Mouse (Mus musculus) limb, embryonic 15.5 days (tissue): ENCODE results near the gene Cux1. TPM values are rescaled to one million over a fixed set of nuclear protein-coding genes. Genes with fewer than 3 reads are reported as not detected.
"Not testable (repeated sequence)": the region's sequence is repeated elsewhere in the genome, so short reads cannot be mapped to it uniquely, and the experiment has no call there.

Experiments used
- ATAC-seq: fragments of 200-750 bp; cut with Nextera tagmentation; 2 replicates; pipeline ENCODE4 v1.8.0; 2017; ENCODE audit warnings: low read depth, moderate TSS enrichment; ENCODE audit not compliant: insufficient number of reproducible peaks, low FRiP score, low TSS enrichment
- H3K27ac ChIP-seq: fragments of 300-500 bp; sonication (generic); 2 replicates; pipeline ENCODE4 v1.5.1; 2015; ENCODE audit warnings: moderate library complexity, mild to moderate bottlenecking, inconsistent platforms
- H3K27me3 ChIP-seq: fragments of 300-500 bp; sonication (generic); 2 replicates; pipeline ENCODE4 v1.6.1; 2015; ENCODE audit warnings: inconsistent platforms
- H3K36me3 ChIP-seq: fragments of 300-500 bp; sonication (generic); 2 replicates; pipeline ENCODE4 v1.6.1; 2015; ENCODE audit warnings: inconsistent platforms
- H3K4me1 ChIP-seq: fragments of 300-500 bp; sonication (generic); 2 replicates; pipeline ENCODE4 v1.6.1; 2015; ENCODE audit warnings: inconsistent platforms
- H3K4me2 ChIP-seq: fragments of 300-500 bp; sonication (generic); 2 replicates; pipeline ENCODE4 v1.6.1; 2015; ENCODE audit warnings: mild to moderate bottlenecking, inconsistent platforms
- H3K4me3 ChIP-seq: fragments of 300-500 bp; sonication (generic); 2 replicates; pipeline ENCODE4 v1.5.1; 2015; ENCODE audit warnings: mild to moderate bottlenecking, inconsistent platforms
- H3K9ac ChIP-seq: fragments of 300-500 bp; sonication (generic); 2 replicates; pipeline ENCODE4 v1.6.1; 2015; ENCODE audit warnings: inconsistent platforms
- H3K9me3 ChIP-seq: fragments of 300-500 bp; sonication (generic); 2 replicates; pipeline ENCODE4 v1.6.1; 2016; ENCODE audit warnings: inconsistent platforms
- WGBS: fragments of 180-500 bp; shearing (Covaris S2); methylation state at CpG from one replicate; pipeline ENCODE4 v1.1.7; 2015; 5-methylcytosine and 5-hydroxymethylcytosine counted together
- polyA plus RNA-seq: library from polyadenylated mRNA; unstranded; fragments of >200 nt; fragmentation: Nextera tagmentation; extraction: Ambion mirVana; gene quantifications from 2 replicates; pipeline ENCODE4 v1.2.1, GENCODE M21; 2015

Gene Cux1
- polyA plus RNA-seq, 1 experiment from 2014 or later = 80.1 TPM

GRCm38 (mm10) chr5:136217004-136217665, 350.2 kb downstream of the Cux1 start:
- Histone ChIP-seq H3K36me3 (peaks cover 6% of the 10 kb centered on the region; the same call in 1 of the 2 replicates), H3K27ac (no peak overlapping the region), H3K9ac (no peak overlapping the region), H3K4me1 (no peaks in the 10 kb centered on the region), H3K4me3 (no peak overlapping the region), H3K4me2 (no peak overlapping the region), H3K27me3 (no peaks in the 10 kb centered on the region), H3K9me3 (no peaks in the 10 kb centered on the region)
- ATAC-seq = no peak
- 83% methylated on average over 18 of the region's 18 CpGs for WGBS

DNA sequence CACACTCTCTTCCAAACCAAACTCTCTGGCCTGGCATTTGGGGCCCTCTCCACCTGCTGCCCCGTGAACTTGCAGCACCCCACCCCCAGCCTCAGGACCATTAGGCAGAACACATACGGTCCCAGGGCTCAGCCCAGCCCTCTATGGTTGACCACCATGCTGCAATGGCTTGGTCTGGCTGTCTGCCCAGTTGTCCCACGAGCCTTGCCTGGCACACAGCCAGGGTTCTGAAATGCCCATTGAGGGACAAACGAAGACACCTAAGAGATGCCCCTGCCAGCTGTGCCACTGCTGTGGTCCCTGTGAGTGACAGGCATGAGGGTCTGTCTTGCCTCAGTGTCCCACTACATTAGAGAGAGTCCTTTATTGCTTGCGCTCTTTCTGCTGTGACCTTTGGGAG, 351.3 kb downstream of the Cux1 start:
- no peak overlapping the region for H3K9ac ChIP-seq
- H3K27me3 ChIP-seq = no peaks in the 10 kb centered on the region
- no peak for ATAC-seq
- no peak overlapping the region for H3K4me3 ChIP-seq
- H3K4me1 ChIP-seq = no peaks in the 10 kb centered on the region
- H3K9me3 ChIP-seq = no peaks in the 10 kb centered on the region
- H3K4me2 ChIP-seq = no peak overlapping the region
- peaks cover 6% of the 10 kb centered on the region; the same call in 1 of the 2 replicates for H3K36me3 ChIP-seq
- 75% methylated on average over 5 of the region's 5 CpGs for WGBS
- H3K27ac ChIP-seq = no peak overlapping the region

- 88% methylated on average over 3 of the region's 3 CpGs for WGBS
- ATAC-seq = no peak
These were observed 352.1 kb downstream of the Cux1 start for GRCm38 (mm10) chr5:136215211-136215610.

GRCm38 (mm10) chr5:136213716-136214115, 353.6 kb downstream of the Cux1 start:
- H3K4me3 ChIP-seq = no peak overlapping the region
- H3K27me3 ChIP-seq = no peaks in the 10 kb centered on the region
- WGBS = 76% methylated on average over 5 of the region's 5 CpGs
- no peaks in the 10 kb centered on the region for H3K4me1 ChIP-seq
- no peak overlapping the region for H3K9ac ChIP-seq
- 0 out of 2 replicates have a peak, but pooled peaks cover 3% of the 10 kb centered on the region for H3K36me3 ChIP-seq
- H3K9me3 ChIP-seq = no peaks in the 10 kb centered on the region
- ATAC-seq = no peak
- H3K27ac ChIP-seq = no peak overlapping the region
- H3K4me2 ChIP-seq = no peak overlapping the region

More at GRCm38 (mm10) chr5:136215211-136215610, 352.1 kb downstream of the Cux1 start:
- Histone ChIP-seq H3K4me1 (no peaks in the 10 kb centered on the region), H3K4me2 (no peak overlapping the region), H3K36me3 (peaks cover 6% of the 10 kb centered on the region; the same call in 1 of the 2 replicates), H3K9ac (no peak overlapping the region), H3K27ac (no peak overlapping the region), H3K9me3 (no peaks in the 10 kb centered on the region), H3K27me3 (no peaks in the 10 kb centered on the region), H3K4me3 (no peak overlapping the region)

- H3K9ac ChIP-seq = no peak overlapping the region
- WGBS = 85% methylated on average over 11 of the region's 11 CpGs
These were observed 354.6 kb downstream of the Cux1 start for GRCm38 (mm10) chr5:136212716-136213115.

GRCm38 (mm10) chr5:136211341-136212102, 355.8 kb downstream of the Cux1 start:
- not testable (repeated sequence) for ATAC-seq, H3K27me3 ChIP-seq, H3K9me3 ChIP-seq, H3K4me3 ChIP-seq, H3K36me3 ChIP-seq, H3K9ac ChIP-seq, H3K4me2 ChIP-seq, H3K4me1 ChIP-seq, H3K27ac ChIP-seq
- 89% methylated on average over 14 of the region's 14 CpGs for WGBS

More at GRCm38 (mm10) chr5:136212716-136213115, 354.6 kb downstream of the Cux1 start:
- no peaks in the 10 kb centered on the region for H3K36me3 ChIP-seq
- no peak overlapping the region for H3K4me3 ChIP-seq
- H3K9me3 ChIP-seq = no peaks in the 10 kb centered on the region
- ATAC-seq = no peak
- no peak overlapping the region for H3K4me2 ChIP-seq
- no peaks in the 10 kb centered on the region for H3K27me3 ChIP-seq
- no peak overlapping the region for H3K27ac ChIP-seq
- no peaks in the 10 kb centered on the region for H3K4me1 ChIP-seq

GRCm38 (mm10) chr5:136210549-136210948, 356.7 kb downstream of the Cux1 start:
- Histone ChIP-seq H3K4me3 (no peak overlapping the region), H3K27ac (no peak overlapping the region), H3K4me1 (no peaks in the 10 kb centered on the region), H3K9ac (no peak overlapping the region), H3K27me3 (no peaks in the 10 kb centered on the region), H3K4me2 (no peak overlapping the region), H3K36me3 (no peaks in the 10 kb centered on the region), H3K9me3 (no peaks in the 10 kb centered on the region)
- 66% methylated on average over 5 of the region's 5 CpGs for WGBS
- no peak for ATAC-seq

DNA sequence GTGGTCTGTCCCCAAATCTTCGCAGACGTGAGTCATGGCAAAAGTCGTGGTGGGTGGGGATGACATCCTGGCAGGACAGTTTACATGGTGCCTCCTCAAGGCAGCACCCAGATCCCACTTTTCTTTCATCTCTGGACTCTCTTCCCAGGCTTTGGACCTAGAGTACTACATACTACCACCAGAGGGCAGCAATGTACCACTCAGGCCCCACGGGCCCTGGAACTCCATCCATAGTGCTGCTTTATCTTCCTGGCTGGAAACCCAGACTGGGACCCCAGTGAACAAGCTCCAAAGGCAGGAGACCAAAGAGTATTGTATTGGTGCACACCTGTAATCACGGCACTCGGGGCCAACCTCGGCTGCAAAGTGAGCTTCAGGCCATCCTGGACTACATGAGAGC, 365.5 kb downstream of the Cux1 start:
- Histone ChIP-seq H3K4me3 (no peak overlapping the region), H3K4me1 (peaks cover 12% of the 10 kb centered on the region), H3K27me3 (no peaks in the 10 kb centered on the region), H3K36me3 (peaks cover 5% of the 10 kb centered on the region), H3K27ac (no peak overlapping the region), H3K4me2 (no peak overlapping the region), H3K9me3 (no peaks in the 10 kb centered on the region), H3K9ac (no peak overlapping the region)
- 25% methylated on average over 7 of the region's 7 CpGs for WGBS
- ATAC-seq = peak; percentile 25; the same call in 1 of the 2 replicates

- peak overlapping the region; percentile 23; the same call in 1 of the 2 replicates for H3K9ac ChIP-seq
- peak overlapping the region; percentile 98 for H3K4me3 ChIP-seq
- H3K27ac ChIP-seq = no peak overlapping the region; the same call in 1 of the 2 replicates
- H3K4me1 ChIP-seq = peaks cover 12% of the 10 kb centered on the region
- H3K27me3 ChIP-seq = no peaks in the 10 kb centered on the region
- 28% methylated on average over 11 of the region's 11 CpGs for WGBS
- ATAC-seq = no peak
- no peaks in the 10 kb centered on the region for H3K9me3 ChIP-seq
- H3K4me2 ChIP-seq = peak overlapping the region; percentile 81
- H3K36me3 ChIP-seq = peaks cover 28% of the 10 kb centered on the region
These were observed 367.8 kb downstream of the Cux1 start for GRCm38 (mm10) chr5:136199526-136199925.

GRCm38 (mm10) chr5:136198474-136199391, 368.6 kb downstream of the Cux1 start, which contains the start of gene Prkrip1:
Gene Prkrip1, minus strand, starts transcription at chr5:136198963.
- peak within 1 kb of the TSS; percentile 98 for H3K4me3 ChIP-seq
- peak within 1 kb of the TSS; percentile 81 for H3K4me2 ChIP-seq
- H3K36me3 ChIP-seq = peaks cover 36% of the 10 kb centered on the region
- H3K27ac ChIP-seq = peak within 1 kb of the TSS; percentile 67
- no peaks in the 10 kb centered on the region for H3K9me3 ChIP-seq
- peak; percentile 87 for ATAC-seq
- WGBS = under 1% methylated on average over 62 of the region's 62 CpGs
- H3K9ac ChIP-seq = peak within 1 kb of the TSS; percentile 87
- H3K4me1 ChIP-seq = peaks cover 12% of the 10 kb centered on the region
- no peaks in the 10 kb centered on the region for H3K27me3 ChIP-seq
